Mouse (Mus musculus): ENCODE results near the gene Cldn7. TPM values are rescaled to one million over a fixed set of nuclear protein-coding genes. Genes with fewer than 3 reads are reported as not detected.
"Not testable (repeated sequence)": the region's sequence is repeated elsewhere in the genome, so short reads cannot be mapped to it uniquely, and the experiment has no call there.

Cldn7 gene
- polyA plus RNA-seq (2012; rRNA removed) = 60.5 and 63.7 TPM in 2 replicates

DNA sequence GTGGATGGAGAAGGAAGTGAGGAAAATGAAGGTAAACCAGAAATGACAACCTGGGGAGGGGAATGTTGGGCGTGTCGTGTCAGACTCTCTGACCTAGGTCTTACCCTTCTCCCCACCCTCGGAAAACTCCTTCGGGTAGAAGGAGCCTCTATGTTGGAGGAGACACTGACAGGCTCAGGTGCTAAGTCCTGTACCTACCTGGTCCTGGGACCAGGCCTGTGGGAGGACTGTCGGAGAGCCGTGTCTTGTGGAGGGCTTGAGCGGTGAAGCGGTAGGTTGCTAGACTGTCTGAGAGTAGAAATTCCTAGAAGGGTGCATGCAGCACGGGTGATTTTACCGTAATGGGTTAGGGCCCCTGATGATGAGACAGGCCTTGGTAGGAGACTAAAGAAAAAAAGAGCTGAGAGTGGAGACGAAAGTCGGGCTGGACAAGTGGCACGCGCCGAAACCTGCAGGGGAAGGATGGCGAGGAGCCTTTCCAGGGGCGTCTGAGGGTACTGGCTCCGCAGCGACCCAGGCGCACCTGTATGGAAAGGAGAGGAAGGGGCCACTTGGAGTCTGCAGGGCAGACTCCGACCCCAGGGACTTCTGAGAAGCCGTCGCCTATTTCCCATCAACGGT lies at the start of gene Cldn7:
Gene Cldn7, plus strand, starts transcription at position 130 of the 621 bp plus-strand sequence.
- peak within 1 kb of the TSS; percentile 40 for H3K4me3 ChIP-seq (replicated peaks; ENCODE audit: extremely low read depth, low read depth, low read length)
- WGBS = 19% methylated on average over 24 of the region's 24 CpGs
- TF ChIP-seq POLR2A (IDR thresholded peaks at IDR 0.05; ENCODE audit: borderline replicate concordance, extremely low read depth, low read depth, low read length) (no peak), CTCF (IDR thresholded peaks at IDR 0.05; ENCODE audit: insufficient read depth, low read length) (no peak)
- DNase-seq = no peak
- H3K4me1 ChIP-seq (ENCODE audit: control insufficient read depth, insufficient read depth, low read length) = peaks cover 3% of the 10 kb centered on the region

DNA sequence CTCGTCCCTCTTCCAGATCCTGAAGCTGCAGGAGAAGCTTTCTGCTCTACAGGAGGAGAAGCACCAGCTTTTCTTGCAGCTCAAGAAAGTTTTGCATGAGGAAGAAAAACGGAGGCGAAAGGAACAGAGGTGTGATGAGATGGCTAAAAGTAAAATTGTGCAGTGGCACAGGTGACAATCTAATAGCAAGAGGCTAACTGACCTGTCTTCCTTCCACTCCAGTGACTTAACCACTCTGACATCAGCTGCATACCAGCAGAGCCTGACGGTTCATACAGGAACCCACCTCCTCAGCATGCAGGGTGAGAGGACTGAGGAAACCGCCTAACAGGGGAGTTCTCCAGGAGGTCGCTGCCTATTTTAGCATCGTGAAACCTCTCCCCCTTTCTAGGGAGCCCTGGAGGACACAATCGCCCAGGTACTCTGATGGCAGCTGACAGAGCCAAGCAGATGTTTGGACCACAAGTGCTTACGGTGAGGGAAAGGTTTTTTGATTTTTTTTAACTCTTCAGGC lies 49.6 kb upstream of the Cldn7 start:
- 33% methylated on average over 9 of the region's 9 CpGs for WGBS
- TF ChIP-seq POLR2A (IDR thresholded peaks at IDR 0.05; ENCODE audit: borderline replicate concordance, extremely low read depth, low read depth, low read length) (no peak), CTCF (IDR thresholded peaks at IDR 0.05; ENCODE audit: insufficient read depth, low read length) (no peak)

DNA sequence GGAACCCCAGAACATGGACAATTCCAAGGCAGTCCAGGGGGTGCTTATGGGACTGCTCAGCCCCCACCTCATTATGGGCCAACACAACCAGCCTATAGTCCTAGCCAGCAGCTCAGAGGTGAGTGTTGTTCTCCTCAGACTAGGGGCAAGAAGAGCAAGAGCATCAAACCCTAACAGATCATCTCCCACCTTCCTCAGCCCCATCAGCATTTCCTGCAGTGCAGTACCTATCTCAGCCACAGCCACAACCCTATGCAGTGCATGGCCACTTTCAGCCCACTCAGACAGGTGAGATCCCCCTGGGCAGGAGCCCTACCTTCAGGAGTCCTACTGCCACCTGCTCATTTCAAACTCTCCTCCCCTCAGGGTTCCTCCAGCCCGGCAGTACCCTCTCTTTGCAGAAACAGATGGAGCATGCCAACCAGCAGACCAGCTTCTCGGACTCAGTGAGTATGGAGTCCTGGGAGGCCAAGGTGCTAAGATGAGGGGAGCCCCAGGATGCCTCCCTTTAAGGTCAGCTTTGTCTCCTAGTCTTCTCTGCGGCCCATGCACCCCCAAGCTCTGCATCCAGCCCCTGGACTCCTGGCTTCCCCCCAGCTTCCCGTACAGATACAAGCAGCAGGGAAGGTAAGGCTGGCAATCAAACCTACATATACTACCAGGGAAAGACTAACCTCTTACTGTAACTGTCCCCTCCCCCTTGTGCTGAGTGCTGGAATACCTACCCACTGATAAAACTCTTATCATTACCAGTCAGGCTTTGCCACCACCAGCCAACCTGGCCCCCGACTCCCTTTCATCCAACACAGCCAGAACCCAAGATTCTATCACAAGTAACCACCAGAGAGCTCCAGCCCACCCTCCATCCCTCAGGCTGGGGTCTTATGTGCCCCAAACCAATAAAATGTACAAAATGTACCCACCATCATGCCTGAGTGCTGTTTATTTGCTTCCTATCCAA lies 48.6 kb upstream of the Cldn7 start:
- Histone ChIP-seq H3K4me3 (replicated peaks; ENCODE audit: extremely low read depth, low read depth, low read length) (no peak overlapping the region), H3K4me1 (ENCODE audit: control insufficient read depth, insufficient read depth, low read length) (peaks cover 22% of the 10 kb centered on the region)
- TF ChIP-seq CTCF (IDR thresholded peaks at IDR 0.05; ENCODE audit: insufficient read depth, low read length) (no peak), POLR2A (IDR thresholded peaks at IDR 0.05; ENCODE audit: borderline replicate concordance, extremely low read depth, low read depth, low read length) (no peak)
- no peak for DNase-seq
- 66% methylated on average over 5 of the region's 5 CpGs for WGBS

More for the DNA sequence above, 49.6 kb upstream of the Cldn7 start:
- Histone ChIP-seq H3K4me3 (replicated peaks; ENCODE audit: extremely low read depth, low read depth, low read length) (peak overlapping the region; percentile 88), H3K4me1 (ENCODE audit: control insufficient read depth, insufficient read depth, low read length) (peaks cover 22% of the 10 kb centered on the region)
- DNase-seq = no peak

DNA sequence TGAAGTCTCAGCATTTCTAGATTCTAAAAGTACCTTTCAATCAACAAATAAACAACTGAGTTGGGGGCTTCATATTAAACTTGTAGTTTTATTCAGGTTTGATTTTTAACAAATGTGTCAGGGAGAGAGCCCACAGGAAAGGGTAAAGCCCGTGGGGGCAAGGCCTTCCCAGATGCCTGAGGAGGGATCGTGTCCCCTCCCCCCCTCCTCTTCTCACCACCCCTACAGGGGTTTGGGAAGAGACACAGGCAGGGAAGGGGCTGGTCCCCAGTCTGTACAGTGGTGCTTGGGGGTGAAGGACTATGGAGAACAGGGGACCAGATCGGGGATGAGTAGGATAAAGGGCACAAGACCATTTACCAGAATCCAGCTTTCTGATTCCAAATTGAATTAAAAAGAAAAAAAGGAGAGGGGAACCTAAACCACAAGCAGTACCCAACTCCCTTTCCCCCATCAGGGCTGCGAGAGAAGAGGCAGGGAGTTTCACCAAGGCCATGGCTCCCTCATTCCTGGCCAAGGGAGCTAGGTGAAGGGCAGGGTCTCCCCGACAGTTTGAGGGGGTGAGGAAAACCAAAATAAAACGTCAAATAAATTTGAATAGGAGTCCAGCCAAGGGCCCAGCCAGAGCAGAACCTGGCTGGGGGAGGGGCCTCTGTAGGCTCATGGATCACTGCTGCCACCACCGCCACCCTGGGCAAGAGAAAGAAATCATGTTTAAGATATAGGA lies 47.8 kb upstream of the Cldn7 start:
- not testable (repeated sequence) for DNase-seq; H3K4me3 ChIP-seq (replicated peaks; ENCODE audit: extremely low read depth, low read depth, low read length)
- H3K4me1 ChIP-seq (ENCODE audit: control insufficient read depth, insufficient read depth, low read length) = peaks cover 22% of the 10 kb centered on the region
- 52% methylated on average over 7 of the region's 7 CpGs for WGBS

- TF ChIP-seq POLR2A (IDR thresholded peaks at IDR 0.05; ENCODE audit: borderline replicate concordance, extremely low read depth, low read depth, low read length) (no peak), CTCF (IDR thresholded peaks at IDR 0.05; ENCODE audit: insufficient read depth, low read length) (no peak)
- Histone ChIP-seq H3K4me1 (ENCODE audit: control insufficient read depth, insufficient read depth, low read length) (peaks cover 22% of the 10 kb centered on the region), H3K4me3 (replicated peaks; ENCODE audit: extremely low read depth, low read depth, low read length) (no peak overlapping the region)
- DNase-seq = no peak
- 80% methylated on average over 8 of the region's 8 CpGs for WGBS
Observed at GRCm38 (mm10) chr11:69917379-69917948, 47.1 kb upstream of the Cldn7 start.

- Histone ChIP-seq H3K4me3 (replicated peaks; ENCODE audit: extremely low read depth, low read depth, low read length) (no peak overlapping the region), H3K4me1 (ENCODE audit: control insufficient read depth, insufficient read depth, low read length) (peaks cover 22% of the 10 kb centered on the region)
- WGBS = 74% methylated on average over 5 of the region's 5 CpGs
- DNase-seq = no peak
- TF ChIP-seq CTCF (IDR thresholded peaks at IDR 0.05; ENCODE audit: insufficient read depth, low read length) (no peak), POLR2A (IDR thresholded peaks at IDR 0.05; ENCODE audit: borderline replicate concordance, extremely low read depth, low read depth, low read length) (no peak)
Observed at GRCm38 (mm10) chr11:69918118-69918517, 46.5 kb upstream of the Cldn7 start.

- no peak overlapping the region for H3K4me3 ChIP-seq (replicated peaks; ENCODE audit: extremely low read depth, low read depth, low read length)
Observed at GRCm38 (mm10) chr11:69919053-69919452, 45.5 kb upstream of the Cldn7 start.

GRCm38 (mm10) chr11:69919661-69920265 lies 44.8 kb upstream of the Cldn7 start:
- H3K4me3 ChIP-seq (replicated peaks; ENCODE audit: extremely low read depth, low read depth, low read length) = peak overlapping the region; percentile 92
- TF ChIP-seq POLR2A (IDR thresholded peaks at IDR 0.05; ENCODE audit: borderline replicate concordance, extremely low read depth, low read depth, low read length) = no peak
- no peak for TF ChIP-seq CTCF (IDR thresholded peaks at IDR 0.05; ENCODE audit: insufficient read depth, low read length)
- under 1% methylated on average over 17 of the region's 17 CpGs for WGBS
- DNase-seq = peak; percentile 82
- H3K4me1 ChIP-seq (ENCODE audit: control insufficient read depth, insufficient read depth, low read length) = peaks cover 13% of the 10 kb centered on the region

More at GRCm38 (mm10) chr11:69919053-69919452, 45.5 kb upstream of the Cldn7 start:
- TF ChIP-seq POLR2A (IDR thresholded peaks at IDR 0.05; ENCODE audit: borderline replicate concordance, extremely low read depth, low read depth, low read length) (no peak), CTCF (IDR thresholded peaks at IDR 0.05; ENCODE audit: insufficient read depth, low read length) (no peak)
- DNase-seq = no peak
- peaks cover 18% of the 10 kb centered on the region for H3K4me1 ChIP-seq (ENCODE audit: control insufficient read depth, insufficient read depth, low read length)
- 64% methylated on average over 9 of the region's 9 CpGs for WGBS
